Mouse (Mus musculus): ENCODE data around the gene Krt9. TPM values are rescaled to one million over a fixed set of nuclear protein-coding genes. Genes with fewer than 3 reads are reported as not detected.

Gene Krt9
- polyA plus RNA-seq, 2 experiments = not detected

- H3K27ac ChIP-seq = no peak overlapping the region
- DNase-seq (ENCODE audit: low read depth in 3 of 3, low spot score in 3 of 3) (no peak), ATAC-seq (ENCODE audit: insufficient read depth) (no peak)
- H3K36me3 ChIP-seq (replicated peaks; ENCODE audit: control insufficient read depth, insufficient read depth, low read depth) = no peaks in the 10 kb centered on the region
- H3K4me1 ChIP-seq (replicated peaks; ENCODE audit: control insufficient read depth in 2 of 2, insufficient read depth in 2 of 2, low read length in 1 of 2) = no peaks in the 10 kb centered on the region
- no peaks in the 10 kb centered on the region for H3K27me3 ChIP-seq (ENCODE audit: control insufficient read depth, insufficient read depth, low read length)
- H3K4me2 ChIP-seq (ENCODE audit: low read depth) = no peak overlapping the region
- WGBS (ENCODE audit: insufficient replicate concordance) = 49% methylated on average over 3 of the region's 3 CpGs
- no peak overlapping the region for H3K4me3 ChIP-seq (ENCODE audit: insufficient read depth in 1 of 2, low read depth in 2 of 2, low read length in 2 of 2)
- no peak overlapping the region for H3K9ac ChIP-seq (replicated peaks)
- TF ChIP-seq CTCF (IDR thresholded peaks at IDR 0.05; ENCODE audit: low read depth) = no peak
- TF ChIP-seq EP300 (IDR thresholded peaks at IDR 0.05; ENCODE audit: low read depth) = no peak
- H3K9me3 ChIP-seq (ENCODE audit: control insufficient read depth, low read length) = no peaks in the 10 kb centered on the region
Measured at GRCm38 (mm10) chr11:100157331-100157730, 35.7 kb downstream of the Krt9 start.

GRCm38 (mm10) chr11:100155497-100156255 is 37.4 kb downstream of the Krt9 start:
- WGBS (ENCODE audit: insufficient replicate concordance) = 42% methylated on average over 8 of the region's 8 CpGs
- Histone ChIP-seq H3K27ac (no peak overlapping the region), H3K4me2 (ENCODE audit: low read depth) (no peak overlapping the region), H3K27me3 (ENCODE audit: control insufficient read depth, insufficient read depth, low read length) (no peaks in the 10 kb centered on the region), H3K4me3 (ENCODE audit: insufficient read depth in 1 of 2, low read depth in 2 of 2, low read length in 2 of 2) (no peak overlapping the region), H3K9ac (replicated peaks) (no peak overlapping the region), H3K4me1 (replicated peaks; ENCODE audit: control insufficient read depth in 2 of 2, insufficient read depth in 2 of 2, low read length in 1 of 2) (no peaks in the 10 kb centered on the region), H3K36me3 (replicated peaks; ENCODE audit: control insufficient read depth, insufficient read depth, low read depth) (no peaks in the 10 kb centered on the region), H3K9me3 (ENCODE audit: control insufficient read depth, low read length) (no peaks in the 10 kb centered on the region)
- ATAC-seq (ENCODE audit: insufficient read depth) (no peak), DNase-seq (ENCODE audit: low read depth in 3 of 3, low spot score in 3 of 3) (no peak)
- TF ChIP-seq CTCF (IDR thresholded peaks at IDR 0.05; ENCODE audit: low read depth) (no peak), EP300 (IDR thresholded peaks at IDR 0.05; ENCODE audit: low read depth) (no peak)

GRCm38 (mm10) chr11:100148615-100149330 is 44.3 kb downstream of the Krt9 start, which contains the start of gene Krt19:
Gene Krt19, minus strand, starts transcription at chr11:100148665.
- Histone ChIP-seq H3K9ac (replicated peaks) (no peak within 1 kb of the TSS), H3K36me3 (replicated peaks; ENCODE audit: control insufficient read depth, insufficient read depth, low read depth) (no peaks in the 10 kb centered on the region), H3K27ac (no peak within 1 kb of the TSS), H3K4me1 (replicated peaks; ENCODE audit: control insufficient read depth in 2 of 2, insufficient read depth in 2 of 2, low read length in 1 of 2) (no peaks in the 10 kb centered on the region), H3K4me2 (ENCODE audit: low read depth) (no peak within 1 kb of the TSS), H3K9me3 (ENCODE audit: control insufficient read depth, low read length) (no peaks in the 10 kb centered on the region), H3K4me3 (ENCODE audit: insufficient read depth in 1 of 2, low read depth in 2 of 2, low read length in 2 of 2) (no peak within 1 kb of the TSS), H3K27me3 (ENCODE audit: control insufficient read depth, insufficient read depth, low read length) (peaks cover 11% of the 10 kb centered on the region)
- TF ChIP-seq EP300 (IDR thresholded peaks at IDR 0.05; ENCODE audit: low read depth) = no peak
- TF ChIP-seq CTCF (IDR thresholded peaks at IDR 0.05; ENCODE audit: low read depth) = no peak
- WGBS (ENCODE audit: insufficient replicate concordance) = 36% methylated on average over 9 of the region's 9 CpGs
- ATAC-seq (ENCODE audit: insufficient read depth) (no peak), DNase-seq (ENCODE audit: low read depth in 3 of 3, low spot score in 3 of 3) (no peak)

- Histone ChIP-seq H3K4me3 (ENCODE audit: insufficient read depth in 1 of 2, low read depth in 2 of 2, low read length in 2 of 2) (no peak overlapping the region), H3K36me3 (replicated peaks; ENCODE audit: control insufficient read depth, insufficient read depth, low read depth) (no peaks in the 10 kb centered on the region), H3K27ac (no peak overlapping the region), H3K9ac (replicated peaks) (no peak overlapping the region), H3K4me2 (ENCODE audit: low read depth) (no peak overlapping the region), H3K4me1 (replicated peaks; ENCODE audit: control insufficient read depth in 2 of 2, insufficient read depth in 2 of 2, low read length in 1 of 2) (no peaks in the 10 kb centered on the region), H3K27me3 (ENCODE audit: control insufficient read depth, insufficient read depth, low read length) (peaks cover 11% of the 10 kb centered on the region), H3K9me3 (ENCODE audit: control insufficient read depth, low read length) (no peaks in the 10 kb centered on the region)
- ATAC-seq (ENCODE audit: insufficient read depth) (no peak), DNase-seq (ENCODE audit: low read depth in 3 of 3, low spot score in 3 of 3) (no peak)
- TF ChIP-seq EP300 (IDR thresholded peaks at IDR 0.05; ENCODE audit: low read depth) = no peak
- no peak for TF ChIP-seq CTCF (IDR thresholded peaks at IDR 0.05; ENCODE audit: low read depth)
- 34% methylated on average over 5 of the region's 5 CpGs for WGBS (ENCODE audit: insufficient replicate concordance)
Measured at GRCm38 (mm10) chr11:100147566-100148353, 45.3 kb downstream of the Krt9 start.
